Mouse (Mus musculus) midbrain, postnatal 0 days (tissue): ENCODE measurements at regions not wholly inside any gene's neighbourhood (a gene's known extent, or its start where the extent isn't known, plus 50 kb on each side); places are given as distances from the start of the nearest gene placed in this dataset.

ENCODE experiments used
- ATAC-seq: fragments of 200-750 bp; cut with Nextera tagmentation; 2 replicates; pipeline ENCODE4 v1.8.0; 2017; ENCODE audit warnings: moderate number of reproducible peaks, mild to moderate bottlenecking, moderate TSS enrichment, moderate library complexity; ENCODE audit not compliant: low FRiP score
- DNase-seq: peaks from one replicate; pipeline ENCODE4 v3.0.0-alpha.2; 2015; ENCODE audit warnings: low spot score
- H3K27ac ChIP-seq: fragments of 300-500 bp; sonication (generic); 2 replicates; pipeline ENCODE4 v1.5.1; 2014; ENCODE audit warnings: low read depth, mild to moderate bottlenecking, low read length, mixed read lengths
- H3K27me3 ChIP-seq: fragments of 300-500 bp; sonication (generic); 2 replicates; pipeline ENCODE4 v1.6.1; 2014; ENCODE audit warnings: low read length, control low read depth, mixed read lengths; ENCODE audit not compliant: insufficient read depth
- H3K36me3 ChIP-seq: fragments of 300-500 bp; sonication (generic); 2 replicates; pipeline ENCODE4 v1.6.1; 2014; ENCODE audit warnings: low read length, control low read depth, mixed read lengths; ENCODE audit not compliant: insufficient read depth
- H3K4me1 ChIP-seq: fragments of 300-500 bp; sonication (generic); 2 replicates; pipeline ENCODE4 v1.6.1; 2014; ENCODE audit warnings: mild to moderate bottlenecking, control low read depth, antibody characterized with exemption, low read length, mixed read lengths; ENCODE audit not compliant: insufficient read depth
- H3K4me2 ChIP-seq: fragments of 300-500 bp; sonication (generic); 2 replicates; pipeline ENCODE4 v1.6.1; 2014; ENCODE audit warnings: low read depth, mild to moderate bottlenecking, low read length, mixed read lengths; ENCODE audit not compliant: poor library complexity, severe bottlenecking
- H3K4me3 ChIP-seq: fragments of 300-500 bp; sonication (generic); 2 replicates; pipeline ENCODE4 v1.5.1; 2014; ENCODE audit warnings: low read depth, mild to moderate bottlenecking, low read length, moderate library complexity
- H3K9ac ChIP-seq: fragments of 300-500 bp; sonication (generic); replicated peaks from 2 replicates; pipeline ENCODE4 v1.6.1; 2014; ENCODE audit warnings: mild to moderate bottlenecking, low read length, moderate library complexity, mixed read lengths; ENCODE audit not compliant: poor library complexity, severe bottlenecking
- H3K9me3 ChIP-seq: fragments of 300-500 bp; sonication (generic); 2 replicates; pipeline ENCODE4 v1.6.1; 2016; ENCODE audit warnings: low read length, control low read depth
- CTCF ChIP-seq: IDR thresholded peaks from 2 replicates; pipeline ENCODE4 v1.5.1; 2016; ENCODE audit warnings: antibody characterized with exemption, mild to moderate bottlenecking
- WGBS: fragments of 180-500 bp; shearing (Covaris S2); extraction: QIAGEN DNeasy Blood & Tissue Kit; methylation state at CpG from one replicate; pipeline ENCODE4 v1.1.7; 2014; 5-methylcytosine and 5-hydroxymethylcytosine counted together

DNA sequence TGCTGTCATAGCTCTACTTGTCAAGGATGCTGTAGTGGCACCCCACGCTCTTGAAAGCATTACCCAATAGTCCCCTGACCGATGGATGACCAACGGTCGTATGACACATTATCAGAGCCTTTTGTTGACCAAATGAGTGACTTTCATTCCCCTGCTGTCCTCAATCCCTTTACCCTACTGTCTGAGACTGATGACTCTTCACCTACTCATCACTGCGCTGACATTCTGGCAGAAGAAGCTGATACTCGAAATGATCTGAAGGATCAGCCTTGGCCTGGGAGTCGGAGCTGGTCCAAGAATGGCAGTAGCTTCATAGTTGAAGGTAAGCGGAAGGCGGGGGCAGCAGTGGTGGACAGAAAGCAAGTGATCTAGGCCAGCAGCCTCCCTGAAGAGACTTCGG lies 87.7 kb upstream of the Plcl2 start:
- no peak for ATAC-seq
- Histone ChIP-seq H3K36me3 (no peaks in the 10 kb centered on the region), H3K9me3 (no peaks in the 10 kb centered on the region), H3K4me1 (no peaks in the 10 kb centered on the region), H3K27ac (no peak overlapping the region), H3K27me3 (no peaks in the 10 kb centered on the region), H3K4me3 (no peak overlapping the region), H3K4me2 (no peak overlapping the region), H3K9ac (no peak overlapping the region)
- 93% methylated on average over 10 of the region's 10 CpGs for WGBS
- DNase-seq: no peak
- TF ChIP-seq CTCF: no peak

DNA sequence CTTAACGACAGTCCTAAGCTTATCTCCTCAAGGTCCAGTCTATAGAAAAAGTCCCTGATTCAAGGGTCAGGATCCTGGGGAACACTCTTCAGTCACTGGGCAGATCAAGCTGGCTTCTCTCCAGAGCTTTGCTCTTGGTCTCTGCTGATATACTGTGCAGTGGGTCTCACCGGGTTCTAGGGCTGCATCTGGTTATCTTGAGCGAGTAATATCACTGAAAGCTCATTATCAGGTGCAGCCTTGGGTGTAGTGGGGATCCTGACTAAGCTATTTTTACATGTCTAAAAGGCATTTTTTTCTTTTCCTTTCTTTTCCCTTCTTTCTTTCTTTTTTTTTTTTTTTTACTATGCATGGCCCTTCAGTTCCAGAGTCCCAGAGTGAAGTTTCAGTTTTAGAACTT lies 84.1 kb upstream of the Plcl2 start:
- Histone ChIP-seq H3K27me3 (no peaks in the 10 kb centered on the region), H3K4me3 (no peak overlapping the region), H3K9ac (no peak overlapping the region), H3K9me3 (no peaks in the 10 kb centered on the region), H3K27ac (no peak overlapping the region), H3K4me1 (no peaks in the 10 kb centered on the region), H3K4me2 (no peak overlapping the region), H3K36me3 (no peaks in the 10 kb centered on the region)
- ATAC-seq (no peak), DNase-seq (no peak)
- WGBS: 88% methylated on average over 3 of the region's 3 CpGs
- no peak for TF ChIP-seq CTCF

DNA sequence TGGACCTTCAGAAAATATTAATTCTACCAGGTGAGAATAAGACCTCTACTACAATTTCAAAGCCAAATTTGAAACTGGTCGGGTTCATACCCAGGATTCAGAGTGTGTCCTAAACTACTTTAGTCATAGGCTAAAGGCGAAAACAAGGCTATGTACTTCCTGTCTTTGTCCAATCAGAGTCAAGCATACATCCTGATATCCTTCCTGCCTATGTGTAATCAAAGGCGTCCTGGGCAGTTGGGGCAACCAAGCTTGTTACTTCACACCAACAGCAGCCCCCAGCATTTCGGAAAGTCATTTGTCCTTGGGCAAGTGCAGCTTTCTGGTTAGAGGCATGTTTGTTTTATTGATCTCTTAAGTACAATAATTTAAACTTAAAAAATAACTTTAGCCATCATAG lies 83.7 kb upstream of the Plcl2 start:
- WGBS: 89% methylated on average over 4 of the region's 4 CpGs
- DNase-seq (no peak), ATAC-seq (no peak)
- no peaks in the 10 kb centered on the region for H3K9me3 ChIP-seq
- no peaks in the 10 kb centered on the region for H3K36me3 ChIP-seq
- no peak for TF ChIP-seq CTCF
- no peak overlapping the region for H3K27ac ChIP-seq
- H3K9ac ChIP-seq: no peak overlapping the region
- no peaks in the 10 kb centered on the region for H3K4me1 ChIP-seq
- no peak overlapping the region for H3K4me3 ChIP-seq
- no peaks in the 10 kb centered on the region for H3K27me3 ChIP-seq
- no peak overlapping the region for H3K4me2 ChIP-seq

DNA sequence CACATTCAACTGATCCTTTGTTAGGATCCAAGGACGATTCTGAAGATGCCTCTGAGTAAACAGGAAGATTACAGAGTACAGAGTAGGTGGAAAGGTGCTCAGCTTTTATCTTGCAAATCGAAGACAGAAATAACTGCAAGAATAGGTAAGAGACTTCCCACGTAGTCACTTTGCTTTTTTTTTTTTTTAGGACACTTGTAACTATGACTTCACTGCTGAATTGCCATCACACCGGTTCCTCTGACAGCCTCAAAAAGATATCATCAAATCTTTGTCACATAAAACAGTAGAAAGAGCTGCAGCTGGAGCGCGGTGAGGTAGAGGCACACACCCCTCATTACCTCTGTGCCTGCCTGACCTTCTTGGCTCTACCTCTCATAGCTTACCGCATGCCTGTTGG lies 83.1 kb upstream of the Plcl2 start:
- ATAC-seq: no peak
- Histone ChIP-seq H3K27ac (no peak overlapping the region), H3K9ac (no peak overlapping the region), H3K9me3 (no peaks in the 10 kb centered on the region), H3K4me1 (no peaks in the 10 kb centered on the region), H3K27me3 (no peaks in the 10 kb centered on the region), H3K36me3 (no peaks in the 10 kb centered on the region), H3K4me3 (no peak overlapping the region), H3K4me2 (no peak overlapping the region)
- WGBS: 77% methylated on average over 7 of the region's 7 CpGs
- no peak for DNase-seq
- TF ChIP-seq CTCF: no peak

DNA sequence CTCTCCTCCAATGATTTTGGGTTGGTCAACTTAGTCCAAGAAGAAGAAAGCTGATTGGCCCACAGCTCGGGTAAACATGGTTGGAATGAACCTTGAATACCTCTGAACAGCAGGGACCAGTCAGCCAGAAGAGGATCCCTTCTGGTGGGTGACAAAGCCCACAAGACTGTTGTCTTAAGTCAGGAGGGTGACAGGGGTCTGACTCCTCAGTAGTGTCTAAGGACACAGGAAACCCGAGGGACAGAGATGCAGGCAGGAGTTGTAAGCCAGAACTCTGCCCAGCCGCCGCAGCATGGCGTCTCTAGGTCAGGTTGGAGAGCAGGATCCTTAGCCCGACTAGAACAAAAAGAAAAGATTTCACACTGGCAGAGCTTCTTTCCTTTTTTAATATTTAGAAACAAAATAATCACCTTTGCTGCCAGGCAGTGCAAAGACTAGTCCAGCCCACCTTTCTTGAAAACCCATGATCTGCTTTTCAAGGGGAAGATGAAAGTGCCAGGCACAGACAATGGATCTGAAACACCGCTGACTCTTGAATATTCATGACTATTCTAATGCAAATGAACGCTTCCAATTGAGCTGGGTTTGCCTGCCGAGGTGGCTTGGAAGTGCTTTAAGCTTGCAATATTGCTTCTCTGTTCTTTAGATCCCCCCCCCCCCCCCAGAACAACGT lies 81.7 kb upstream of the Plcl2 start:
- peak overlapping the region; percentile 15; the same call in 1 of the 2 replicates for H3K4me2 ChIP-seq
- H3K27ac ChIP-seq: 0 out of 2 replicates have a peak overlapping the region, but pooled peaks have one; percentile 32
- H3K4me3 ChIP-seq: no peak overlapping the region
- H3K36me3 ChIP-seq: no peaks in the 10 kb centered on the region
- no peak overlapping the region for H3K9ac ChIP-seq
- H3K4me1 ChIP-seq: no peaks in the 10 kb centered on the region
- ATAC-seq: no peak
- H3K27me3 ChIP-seq: no peaks in the 10 kb centered on the region
- no peaks in the 10 kb centered on the region for H3K9me3 ChIP-seq
- 7% methylated on average over 10 of the region's 10 CpGs for WGBS
- no peak for TF ChIP-seq CTCF
- DNase-seq: peak; percentile 35

DNA sequence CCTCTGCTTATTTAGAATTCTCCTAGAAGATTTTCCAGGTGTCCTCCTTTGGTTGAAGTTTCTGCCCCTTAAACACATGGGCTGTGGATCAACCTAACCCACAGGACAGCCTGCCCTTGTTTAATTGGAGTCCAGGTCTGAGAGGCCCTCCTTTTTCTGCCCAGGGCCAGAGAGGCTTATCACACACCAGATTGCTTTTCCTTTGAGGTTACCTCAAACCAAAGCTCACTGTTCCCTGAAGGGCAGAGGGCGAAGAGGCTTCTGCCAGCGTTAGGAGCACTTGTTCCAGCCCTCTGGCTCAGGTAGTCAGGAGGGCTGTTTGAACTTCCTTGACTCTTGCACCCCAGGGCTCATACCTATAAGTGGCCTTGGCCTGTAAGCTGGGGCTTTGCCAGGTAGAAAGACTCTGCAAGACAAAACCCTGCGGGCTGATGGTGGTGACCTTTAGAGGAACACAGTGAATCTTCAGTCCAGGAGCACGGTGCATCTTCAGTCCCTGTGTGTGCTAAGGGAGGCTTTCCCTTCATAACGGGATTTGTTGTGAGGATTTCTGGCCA lies 81.1 kb upstream of the Plcl2 start:
- Histone ChIP-seq H3K9ac (no peak overlapping the region), H3K36me3 (no peaks in the 10 kb centered on the region), H3K9me3 (no peaks in the 10 kb centered on the region), H3K4me1 (no peaks in the 10 kb centered on the region), H3K27me3 (no peaks in the 10 kb centered on the region), H3K4me3 (no peak overlapping the region), H3K4me2 (peak overlapping the region; percentile 15; the same call in 1 of the 2 replicates), H3K27ac (no peak overlapping the region)
- 36% methylated on average over 5 of the region's 5 CpGs for WGBS
- no peak for TF ChIP-seq CTCF
- ATAC-seq (no peak), DNase-seq (no peak)
